Mouse (Mus musculus): ENCODE measurements at regions not wholly inside any gene's neighbourhood (a gene's known extent, or its start where the extent isn't known, plus 50 kb on each side); places are given as distances from the start of the nearest gene placed in this dataset.

GRCm38 (mm10) chr4:131298011-131298674 is 354.0 kb downstream of the Matn1 start:
- H3K27me3 ChIP-seq, result no peaks in the 10 kb centered on the region; the same call in 1 of the 2 replicates
- H3K9me3 ChIP-seq (replicated peaks), result no peaks in the 10 kb centered on the region
- no peaks in the 10 kb centered on the region for H3K4me1 ChIP-seq (replicated peaks)
- no peak overlapping the region for H3K27ac ChIP-seq
- H3K4me3 ChIP-seq, result no peak overlapping the region
- H3K4me2 ChIP-seq, result no peak overlapping the region
- no peak overlapping the region for H3K9ac ChIP-seq
- no peak for ATAC-seq (replicated peaks; ENCODE audit: insufficient number of reproducible peaks, insufficient read depth, low FRiP score, low read depth)
- H3K36me3 ChIP-seq, result no peaks in the 10 kb centered on the region
- 69% methylated on average over 14 of the region's 14 CpGs for WGBS

- no peak overlapping the region for H3K27ac ChIP-seq
Observed at GRCm38 (mm10) chr4:131303936-131304335, 359.8 kb downstream of the Matn1 start.

DNA sequence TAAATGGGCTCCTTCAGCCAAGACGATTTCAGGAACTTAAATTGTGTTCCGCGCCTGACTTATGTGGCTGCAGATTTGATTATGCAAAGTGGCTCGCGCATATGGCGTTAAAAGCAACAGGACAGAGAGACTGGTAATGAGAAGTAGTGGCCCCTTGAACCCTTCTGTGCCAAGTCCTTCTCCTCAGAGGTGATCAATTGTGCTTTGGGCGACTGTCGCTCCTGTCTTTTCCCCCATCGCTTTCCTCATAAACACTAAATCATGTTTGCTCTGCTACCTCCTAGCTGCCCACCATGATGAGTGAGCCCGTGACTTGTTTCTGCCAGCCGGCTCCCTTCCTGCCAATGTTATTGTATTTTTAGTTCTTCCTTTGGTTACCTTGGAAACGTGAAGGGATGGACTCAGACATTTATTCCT is 360.2 kb downstream of the Matn1 start:
- no peaks in the 10 kb centered on the region for H3K27me3 ChIP-seq
- no peak for ATAC-seq (replicated peaks; ENCODE audit: insufficient number of reproducible peaks, insufficient read depth, low FRiP score, low read depth)
- no peak overlapping the region for H3K4me3 ChIP-seq
- H3K36me3 ChIP-seq, result no peaks in the 10 kb centered on the region
- no peak overlapping the region for H3K9ac ChIP-seq
- H3K27ac ChIP-seq, result no peak overlapping the region
- H3K4me1 ChIP-seq (replicated peaks), result peaks cover 9% of the 10 kb centered on the region
- H3K4me2 ChIP-seq, result no peak overlapping the region
- H3K9me3 ChIP-seq (replicated peaks), result no peaks in the 10 kb centered on the region
- 76% methylated on average over 12 of the region's 12 CpGs for WGBS

More at GRCm38 (mm10) chr4:131303936-131304335, 359.8 kb downstream of the Matn1 start:
- Histone ChIP-seq H3K9me3 (replicated peaks) (no peaks in the 10 kb centered on the region), H3K27me3 (no peaks in the 10 kb centered on the region), H3K4me3 (no peak overlapping the region), H3K4me2 (no peak overlapping the region), H3K36me3 (no peaks in the 10 kb centered on the region), H3K4me1 (replicated peaks) (peaks cover 9% of the 10 kb centered on the region), H3K9ac (no peak overlapping the region)
- WGBS, result 61% methylated on average over 3 of the region's 3 CpGs
- ATAC-seq (replicated peaks; ENCODE audit: insufficient number of reproducible peaks, insufficient read depth, low FRiP score, low read depth), result no peak; the same call in 1 of the 2 replicates

GRCm38 (mm10) chr4:131314231-131314630 is 370.0 kb downstream of the Matn1 start:
- H3K4me2 ChIP-seq, result no peak overlapping the region
- ATAC-seq (replicated peaks; ENCODE audit: insufficient number of reproducible peaks, insufficient read depth, low FRiP score, low read depth), result no peak
- H3K27me3 ChIP-seq, result 0 out of 2 replicates have a peak, but pooled peaks cover 4% of the 10 kb centered on the region
- no peaks in the 10 kb centered on the region for H3K4me1 ChIP-seq (replicated peaks)
- no peak overlapping the region for H3K27ac ChIP-seq
- 59% methylated on average over 3 of the region's 3 CpGs for WGBS
- no peaks in the 10 kb centered on the region for H3K9me3 ChIP-seq (replicated peaks)
- H3K4me3 ChIP-seq, result no peak overlapping the region
- no peaks in the 10 kb centered on the region for H3K36me3 ChIP-seq
- no peak overlapping the region for H3K9ac ChIP-seq

DNA sequence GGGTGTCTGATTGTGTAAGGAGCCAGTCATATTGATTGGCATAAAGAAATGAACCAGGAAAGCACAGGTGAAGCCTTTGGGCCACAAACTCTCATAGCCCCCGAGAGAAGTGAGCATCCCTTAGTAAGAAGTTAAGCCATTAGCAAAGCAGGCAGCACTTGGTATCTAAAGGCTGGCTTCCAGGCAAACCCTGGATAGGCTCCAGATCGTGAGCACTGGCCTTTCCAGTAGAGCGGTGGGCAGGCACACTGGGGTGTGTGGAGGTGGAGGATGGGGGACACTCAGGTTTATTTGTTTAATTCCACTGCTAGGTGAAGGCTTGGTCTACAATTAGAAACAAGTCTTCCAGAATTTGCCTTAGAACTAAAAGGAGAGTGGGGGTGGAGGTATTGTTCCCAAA is 371.9 kb downstream of the Matn1 start:
- no peaks in the 10 kb centered on the region for H3K4me1 ChIP-seq (replicated peaks)
- no peak overlapping the region for H3K27ac ChIP-seq
- 68% methylated on average over 3 of the region's 3 CpGs for WGBS
- H3K27me3 ChIP-seq, result 0 out of 2 replicates have a peak, but pooled peaks cover 4% of the 10 kb centered on the region
- H3K4me2 ChIP-seq, result no peak overlapping the region
- no peak for ATAC-seq (replicated peaks; ENCODE audit: insufficient number of reproducible peaks, insufficient read depth, low FRiP score, low read depth)
- no peaks in the 10 kb centered on the region for H3K9me3 ChIP-seq (replicated peaks)
- H3K4me3 ChIP-seq, result no peak overlapping the region
- H3K36me3 ChIP-seq, result no peaks in the 10 kb centered on the region
- H3K9ac ChIP-seq, result no peak overlapping the region

GRCm38 (mm10) chr4:131322323-131322722 is 378.1 kb downstream of the Matn1 start:
- Histone ChIP-seq H3K36me3 (no peaks in the 10 kb centered on the region), H3K9ac (no peak overlapping the region), H3K27ac (no peak overlapping the region), H3K4me3 (no peak overlapping the region), H3K4me2 (no peak overlapping the region), H3K27me3 (0 out of 2 replicates have a peak, but pooled peaks cover 5% of the 10 kb centered on the region), H3K4me1 (replicated peaks) (no peaks in the 10 kb centered on the region), H3K9me3 (replicated peaks) (no peaks in the 10 kb centered on the region)
- ATAC-seq (replicated peaks; ENCODE audit: insufficient number of reproducible peaks, insufficient read depth, low FRiP score, low read depth), result no peak
- 60% methylated on average over 5 of the region's 5 CpGs for WGBS

- Histone ChIP-seq H3K27ac (no peak overlapping the region), H3K4me3 (no peak overlapping the region), H3K27me3 (0 out of 2 replicates have a peak, but pooled peaks cover 5% of the 10 kb centered on the region), H3K36me3 (no peaks in the 10 kb centered on the region), H3K4me2 (no peak overlapping the region), H3K4me1 (replicated peaks) (no peaks in the 10 kb centered on the region), H3K9me3 (replicated peaks) (no peaks in the 10 kb centered on the region), H3K9ac (no peak overlapping the region)
- ATAC-seq (replicated peaks; ENCODE audit: insufficient number of reproducible peaks, insufficient read depth, low FRiP score, low read depth), result no peak
- 69% methylated on average over 3 of the region's 3 CpGs for WGBS
Observed at GRCm38 (mm10) chr4:131324486-131324885, 380.3 kb downstream of the Matn1 start.

GRCm38 (mm10) chr4:131325200-131325599 is 381.0 kb downstream of the Matn1 start:
- Histone ChIP-seq H3K27ac (no peak overlapping the region), H3K4me3 (no peak overlapping the region), H3K27me3 (0 out of 2 replicates have a peak, but pooled peaks cover 9% of the 10 kb centered on the region), H3K9ac (no peak overlapping the region), H3K36me3 (no peaks in the 10 kb centered on the region), H3K9me3 (replicated peaks) (no peaks in the 10 kb centered on the region), H3K4me2 (no peak overlapping the region), H3K4me1 (replicated peaks) (no peaks in the 10 kb centered on the region)
- no peak for ATAC-seq (replicated peaks; ENCODE audit: insufficient number of reproducible peaks, insufficient read depth, low FRiP score, low read depth)
- WGBS, result 66% methylated on average over 11 of the region's 11 CpGs

GRCm38 (mm10) chr4:131325609-131326008 is 381.4 kb downstream of the Matn1 start:
- no peak for ATAC-seq (replicated peaks; ENCODE audit: insufficient number of reproducible peaks, insufficient read depth, low FRiP score, low read depth)
- Histone ChIP-seq H3K4me3 (no peak overlapping the region), H3K27ac (no peak overlapping the region), H3K36me3 (no peaks in the 10 kb centered on the region), H3K9ac (no peak overlapping the region), H3K4me1 (replicated peaks) (no peaks in the 10 kb centered on the region), H3K9me3 (replicated peaks) (no peaks in the 10 kb centered on the region), H3K27me3 (0 out of 2 replicates have a peak, but pooled peaks cover 11% of the 10 kb centered on the region), H3K4me2 (no peak overlapping the region)
- WGBS, result 81% methylated on average over 3 of the region's 3 CpGs

DNA sequence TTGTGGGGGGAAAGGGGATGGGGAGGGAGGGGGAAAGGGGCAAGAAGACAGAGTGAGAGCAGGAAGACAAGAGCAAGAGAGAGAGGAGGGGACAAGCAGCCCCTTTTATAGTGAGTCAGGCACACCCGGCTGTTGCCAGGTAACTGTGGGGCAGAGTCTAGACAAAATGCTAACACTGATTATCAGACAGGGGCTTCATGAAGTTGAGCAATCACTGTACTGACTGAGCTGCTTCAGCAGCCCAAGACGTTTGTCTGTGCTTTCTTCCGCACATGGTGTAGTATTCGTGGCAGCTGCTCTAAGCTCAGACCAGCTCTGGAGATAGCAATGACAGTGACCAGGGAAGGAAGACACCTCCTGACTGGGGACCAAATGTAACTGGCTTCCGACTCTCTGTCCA is 385.2 kb downstream of the Matn1 start:
- Histone ChIP-seq H3K27me3 (0 out of 2 replicates have a peak, but pooled peaks cover 6% of the 10 kb centered on the region), H3K9me3 (replicated peaks) (no peaks in the 10 kb centered on the region), H3K4me1 (replicated peaks) (no peaks in the 10 kb centered on the region), H3K4me2 (no peak overlapping the region), H3K9ac (no peak overlapping the region), H3K4me3 (no peak overlapping the region), H3K27ac (no peak overlapping the region), H3K36me3 (no peaks in the 10 kb centered on the region)
- ATAC-seq (replicated peaks; ENCODE audit: insufficient number of reproducible peaks, insufficient read depth, low FRiP score, low read depth), result no peak
- WGBS, result 47% methylated on average over 5 of the region's 5 CpGs

GRCm38 (mm10) chr4:131331646-131332045 is 387.5 kb downstream of the Matn1 start:
- ATAC-seq (replicated peaks; ENCODE audit: insufficient number of reproducible peaks, insufficient read depth, low FRiP score, low read depth), result no peak

GRCm38 (mm10) chr4:131336801-131337200 is 392.6 kb downstream of the Matn1 start:
- Histone ChIP-seq H3K9me3 (replicated peaks) (no peaks in the 10 kb centered on the region), H3K9ac (no peak overlapping the region), H3K27me3 (peaks cover 12% of the 10 kb centered on the region), H3K36me3 (no peaks in the 10 kb centered on the region), H3K27ac (no peak overlapping the region), H3K4me1 (replicated peaks) (no peaks in the 10 kb centered on the region), H3K4me3 (no peak overlapping the region), H3K4me2 (no peak overlapping the region)
- no peak for ATAC-seq (replicated peaks; ENCODE audit: insufficient number of reproducible peaks, insufficient read depth, low FRiP score, low read depth)
- WGBS, result 86% methylated on average over 3 of the region's 3 CpGs

More at GRCm38 (mm10) chr4:131331646-131332045, 387.5 kb downstream of the Matn1 start:
- no peak overlapping the region for H3K9ac ChIP-seq
- WGBS, result 84% methylated on average over 4 of the region's 4 CpGs
- no peaks in the 10 kb centered on the region for H3K9me3 ChIP-seq (replicated peaks)
- no peaks in the 10 kb centered on the region for H3K4me1 ChIP-seq (replicated peaks)
- peaks cover 11% of the 10 kb centered on the region; the same call in 1 of the 2 replicates for H3K27me3 ChIP-seq
- no peaks in the 10 kb centered on the region for H3K36me3 ChIP-seq
- H3K4me3 ChIP-seq, result no peak overlapping the region
- no peak overlapping the region for H3K4me2 ChIP-seq
- no peak overlapping the region for H3K27ac ChIP-seq

All from heart, embryonic 15.5 days (tissue).